Mouse (Mus musculus) adrenal gland, postnatal 4 days (tissue): ENCODE measurements around the gene Pigk. TPM values are rescaled to one million over a fixed set of nuclear protein-coding genes. Genes with fewer than 3 reads are reported as not detected.

ENCODE experiments used
- DNase-seq, 2 experiments: peaks; one replicate each; pipeline ENCODE4 v3.0.0; 2021 to 2022; ENCODE audit warnings: low spot score in 2 of 2, mixed read lengths in 2 of 2
- total RNA-seq, 2 experiments: library from RNA; stranded (reverse); gene quantifications; 2 replicates each; pipeline ENCODE4 v1.2.3; 2021

The Pigk gene
- total RNA-seq, 2 experiments from 2014 or later, result 52.9 to 59.3 TPM

- DNase-seq, result no peak
These were observed 174.2 kb downstream of the Pigk start for GRCm38 (mm10) chr3:152888116-152888515.

- no peak for DNase-seq
These were observed 181.0 kb downstream of the Pigk start for GRCm38 (mm10) chr3:152894935-152895334.

- no peak for DNase-seq
These were observed 182.2 kb downstream of the Pigk start for GRCm38 (mm10) chr3:152896111-152896510.

GRCm38 (mm10) chr3:152897196-152897595, 183.3 kb downstream of the Pigk start:
- no peak for DNase-seq

- DNase-seq, result no peak
These were observed 185.0 kb downstream of the Pigk start for GRCm38 (mm10) chr3:152898906-152899305.

- DNase-seq, result no peak
These were observed 191.1 kb downstream of the Pigk start for GRCm38 (mm10) chr3:152905026-152905425.

- no peak for DNase-seq
These were observed 191.9 kb downstream of the Pigk start for GRCm38 (mm10) chr3:152905800-152906199.

- DNase-seq, result no peak
These were observed 193.2 kb downstream of the Pigk start for GRCm38 (mm10) chr3:152907087-152907486.

- no peak for DNase-seq
These were observed 193.8 kb downstream of the Pigk start for GRCm38 (mm10) chr3:152907683-152908082.

GRCm38 (mm10) chr3:152911578-152911977, 197.7 kb downstream of the Pigk start:
- no peak for DNase-seq

- DNase-seq, result no peak
These were observed 198.6 kb downstream of the Pigk start for GRCm38 (mm10) chr3:152912216-152913101.

GRCm38 (mm10) chr3:152913150-152913549, 199.2 kb downstream of the Pigk start:
- no peak for DNase-seq

GRCm38 (mm10) chr3:152913625-152914024, 199.7 kb downstream of the Pigk start:
- no peak for DNase-seq

- DNase-seq, result no peak
These were observed 200.5 kb downstream of the Pigk start for GRCm38 (mm10) chr3:152914376-152914775.

- DNase-seq, result no peak
These were observed 203.7 kb downstream of the Pigk start for GRCm38 (mm10) chr3:152917579-152917978.

GRCm38 (mm10) chr3:152919101-152919500, 205.2 kb downstream of the Pigk start:
- no peak for DNase-seq

- DNase-seq, result no peak
These were observed 206.5 kb downstream of the Pigk start for GRCm38 (mm10) chr3:152920365-152920764.

- DNase-seq, result no peak
These were observed 209.6 kb downstream of the Pigk start for GRCm38 (mm10) chr3:152923530-152923929.

GRCm38 (mm10) chr3:152925364-152925763, 211.5 kb downstream of the Pigk start:
- DNase-seq, result no peak

GRCm38 (mm10) chr3:152926166-152926565, 212.3 kb downstream of the Pigk start:
- no peak for DNase-seq

GRCm38 (mm10) chr3:152928287-152928975, 214.5 kb downstream of the Pigk start:
- DNase-seq, result no peak

GRCm38 (mm10) chr3:152929256-152929787, 215.4 kb downstream of the Pigk start:
- DNase-seq, result no peak
